Mouse (Mus musculus) cerebellum, adult 2 months (tissue): ENCODE results near the gene 2310022A10Rik. TPM values are rescaled to one million over a fixed set of nuclear protein-coding genes. Genes with fewer than 3 reads are reported as not detected.

Experiments
- DNase-seq, 2 experiments: peaks; one replicate each; pipeline ENCODE4 v3.0.0; 2021
- H3K27ac ChIP-seq: fragments of 200-500 bp; 2 replicates; pipeline ENCODE4 v1.5.1; 2012; ENCODE audit warnings: low read length, control low read depth, inconsistent platforms; ENCODE audit not compliant: insufficient read depth
- H3K27me3 ChIP-seq: fragments of 200-500 bp; 2 replicates; pipeline ENCODE4 v1.6.1; 2012; ENCODE audit warnings: inconsistent platforms, mild to moderate bottlenecking, low read length, moderate library complexity; ENCODE audit not compliant: control insufficient read depth, insufficient read depth
- H3K4me1 ChIP-seq: fragments of 200-500 bp; 2 replicates; pipeline ENCODE4 v1.6.1; 2011; ENCODE audit warnings: low read length; ENCODE audit not compliant: control insufficient read depth, insufficient read depth
- H3K4me3 ChIP-seq: fragments of 200-500 bp; replicated peaks from 2 replicates; pipeline ENCODE3; 2011; ENCODE audit warnings: mild to moderate bottlenecking, low read depth, low read length, control low read depth; ENCODE audit not compliant: insufficient read depth
- CTCF ChIP-seq: fragments of 200-500 bp; IDR thresholded peaks from 2 replicates; pipeline ENCODE4 v1.5.1; 2011; ENCODE audit warnings: low read depth, mild to moderate bottlenecking, control low read depth, low read length, moderate library complexity, borderline replicate concordance; ENCODE audit not compliant: insufficient read depth
- POLR2A ChIP-seq: fragments of 200-500 bp; IDR thresholded peaks from 2 replicates; pipeline ENCODE4 v1.6.1; 2011; ENCODE audit warnings: low read length, control low read depth, borderline replicate concordance; ENCODE audit not compliant: insufficient read depth
- WGBS: fragments of 180-500 bp; shearing (Covaris S2); methylation state at CpG from one replicate; pipeline ENCODE4 v1.1.7; 2018; 5-methylcytosine and 5-hydroxymethylcytosine counted together
- polyA plus RNA-seq: library from polyadenylated mRNA; depleted of rRNA; stranded (reverse); fragments of >200 nt; gene quantifications from 2 replicates; pipeline ENCODE4 v1.2.3, GENCODE M21; 2012

Gene 2310022A10Rik
- polyA plus RNA-seq, 1 experiment, result 46.2 TPM

GRCm38 (mm10) chr7:27520599-27520998, 32.4 kb upstream of the 2310022A10Rik start:
- no peak for TF ChIP-seq POLR2A
- no peak for TF ChIP-seq CTCF
- Histone ChIP-seq H3K4me3 (no peak overlapping the region), H3K27ac (no peak overlapping the region), H3K4me1 (no peaks in the 10 kb centered on the region), H3K27me3 (no peaks in the 10 kb centered on the region)
- DNase-seq, result no peak
- WGBS, result 23% methylated on average over 1 of the region's 1 CpGs

DNA sequence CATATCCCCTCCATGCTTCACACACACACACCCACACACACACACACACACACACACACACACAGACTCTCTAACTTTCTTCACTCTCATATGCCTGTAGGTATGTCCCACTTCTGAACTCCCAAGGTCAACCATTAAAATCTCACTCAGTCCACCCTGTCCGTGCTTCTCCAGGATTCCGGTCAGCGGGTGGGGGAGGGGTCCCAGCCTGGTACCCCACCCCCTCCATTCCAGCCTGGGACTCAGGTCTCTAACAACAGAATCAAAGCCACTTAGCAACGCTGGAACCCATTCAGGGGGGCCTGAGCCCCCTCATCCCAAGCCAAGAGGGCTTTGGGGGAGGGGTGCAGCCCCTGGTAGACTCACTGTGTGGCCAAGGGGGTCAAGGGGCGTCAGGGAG, 30.1 kb upstream of the 2310022A10Rik start, which contains the start of gene Hipk4:
Gene Hipk4, plus strand, starts transcription at position 301 of the 400 bp plus-strand sequence.
- TF ChIP-seq POLR2A, result no peak
- TF ChIP-seq CTCF, result no peak
- Histone ChIP-seq H3K27me3 (no peaks in the 10 kb centered on the region), H3K4me3 (no peak within 1 kb of the TSS), H3K4me1 (no peaks in the 10 kb centered on the region), H3K27ac (no peak within 1 kb of the TSS)
- 61% methylated on average over 5 of the region's 5 CpGs for WGBS
- no peak for DNase-seq

- TF ChIP-seq POLR2A (no peak), CTCF (no peak)
- Histone ChIP-seq H3K27ac (no peak overlapping the region), H3K27me3 (no peaks in the 10 kb centered on the region), H3K4me1 (no peaks in the 10 kb centered on the region), H3K4me3 (no peak overlapping the region)
- no peak for DNase-seq
- 95% methylated on average over 13 of the region's 13 CpGs for WGBS
Measured at GRCm38 (mm10) chr7:27523805-27524204, 29.2 kb upstream of the 2310022A10Rik start.

DNA sequence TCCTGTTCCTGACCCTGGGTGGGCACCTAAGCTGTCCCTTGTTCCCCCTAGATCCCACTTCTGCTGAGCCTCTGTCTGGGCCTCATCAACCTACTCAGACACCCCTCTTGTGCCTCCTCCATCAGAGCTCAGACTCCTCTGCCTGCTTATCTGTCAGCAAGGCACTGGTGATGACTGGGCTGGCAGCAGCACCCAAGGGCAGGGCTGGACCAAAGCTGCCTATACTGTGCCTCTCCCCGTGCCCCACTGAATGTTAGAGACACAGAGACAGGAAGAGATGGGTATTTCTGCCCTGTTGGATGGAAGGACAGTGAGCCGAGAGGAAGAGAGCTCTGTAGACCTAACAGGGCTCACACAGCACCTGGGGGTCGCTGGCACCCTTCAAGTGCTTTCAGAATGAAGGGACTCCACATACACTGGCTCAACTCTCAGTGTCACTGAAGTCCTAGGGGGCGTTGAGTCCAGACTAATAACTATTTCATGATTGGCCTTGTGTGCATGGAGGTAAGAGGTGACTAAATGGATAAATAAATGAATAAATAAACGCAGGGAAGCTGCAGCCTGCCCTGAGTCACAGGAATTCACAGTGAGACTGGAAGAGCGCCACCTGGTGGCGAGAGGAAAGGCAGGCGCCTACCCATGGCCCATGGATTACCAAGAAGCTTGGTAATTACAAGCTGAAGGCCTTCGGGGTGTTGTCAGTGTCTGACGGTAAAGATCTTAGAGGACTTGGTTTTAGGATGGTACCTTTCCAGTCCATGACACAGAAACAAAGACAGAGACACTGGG, 26.8 kb upstream of the 2310022A10Rik start:
- no peaks in the 10 kb centered on the region for H3K4me1 ChIP-seq
- 15% methylated on average over 10 of the region's 10 CpGs for WGBS
- no peak for TF ChIP-seq POLR2A
- TF ChIP-seq CTCF, result peak; percentile 94
- H3K27ac ChIP-seq, result no peak overlapping the region
- H3K27me3 ChIP-seq, result no peaks in the 10 kb centered on the region
- peak; percentile 76 to 79 for DNase-seq
- no peak overlapping the region for H3K4me3 ChIP-seq

GRCm38 (mm10) chr7:27529070-27529469, 24.0 kb upstream of the 2310022A10Rik start:
- Histone ChIP-seq H3K4me3 (no peak overlapping the region), H3K27ac (no peak overlapping the region), H3K27me3 (no peaks in the 10 kb centered on the region), H3K4me1 (no peaks in the 10 kb centered on the region)
- WGBS, result 61% methylated on average over 21 of the region's 21 CpGs
- TF ChIP-seq POLR2A (no peak), CTCF (no peak)
- no peak for DNase-seq

GRCm38 (mm10) chr7:27530937-27531336, 22.1 kb upstream of the 2310022A10Rik start:
- DNase-seq, result no peak
- Histone ChIP-seq H3K27me3 (no peaks in the 10 kb centered on the region), H3K4me3 (no peak overlapping the region), H3K27ac (no peak overlapping the region), H3K4me1 (no peaks in the 10 kb centered on the region)
- WGBS, result 78% methylated on average over 3 of the region's 3 CpGs
- 0 out of 2 replicates have a peak, but pooled peaks have one; percentile 2 for TF ChIP-seq CTCF
- TF ChIP-seq POLR2A, result no peak

DNA sequence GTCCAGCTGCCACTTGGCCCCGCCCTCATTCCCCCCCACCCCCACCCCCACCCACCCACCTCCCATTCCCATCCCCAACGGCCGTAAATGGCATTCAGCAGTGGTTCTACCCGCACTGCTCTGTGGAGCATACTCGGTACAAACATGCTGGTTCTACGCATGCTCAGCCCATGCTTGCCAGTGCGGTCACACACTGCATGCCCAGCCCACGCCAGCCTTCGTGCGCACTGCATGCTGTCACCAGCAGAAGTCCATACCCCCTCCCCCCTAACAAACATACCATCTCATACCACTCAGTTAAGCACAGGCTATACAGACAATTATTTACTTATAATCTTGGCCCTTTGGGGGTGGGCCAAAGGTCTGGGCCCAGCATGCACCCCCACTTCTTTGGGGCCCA, 21.3 kb upstream of the 2310022A10Rik start:
- no peak for DNase-seq
- whole genome bisulfite sequencing, result 84% methylated on average over 10 of the region's 10 CpGs
- TF ChIP-seq POLR2A (no peak), CTCF (no peak)

DNA sequence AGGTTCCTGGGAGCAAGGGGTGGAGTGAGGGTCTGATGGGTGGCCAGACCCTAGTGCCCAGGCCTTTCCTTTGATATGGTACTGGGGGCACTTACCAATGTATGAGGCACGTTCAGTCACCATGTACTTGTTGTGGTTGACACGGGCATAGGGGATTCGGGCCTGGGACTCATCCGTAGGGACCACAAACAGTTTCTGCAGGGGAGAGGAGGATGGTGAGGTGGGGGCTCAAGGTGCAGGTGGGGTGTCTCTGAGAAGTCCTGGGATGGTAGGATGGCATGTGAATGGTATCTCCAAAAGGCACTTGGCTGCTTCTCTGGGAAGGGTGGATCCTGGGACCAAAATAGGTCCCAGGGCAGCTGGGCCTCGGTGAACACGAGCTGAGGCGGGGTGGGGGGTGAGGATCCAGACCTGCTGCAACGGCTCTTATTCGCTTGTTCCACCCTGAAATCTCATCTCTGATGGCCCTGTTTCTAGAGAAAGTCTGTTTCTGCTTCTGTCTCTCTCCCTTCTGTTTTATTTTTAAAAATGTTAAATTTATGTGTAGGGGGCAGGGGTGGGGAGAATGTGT, 20.5 kb upstream of the 2310022A10Rik start:
- WGBS, result 75% methylated on average over 9 of the region's 9 CpGs
- TF ChIP-seq POLR2A (no peak), CTCF (no peak)
- no peak overlapping the region for H3K27ac ChIP-seq
- DNase-seq, result no peak
- H3K27me3 ChIP-seq, result no peaks in the 10 kb centered on the region
- no peaks in the 10 kb centered on the region for H3K4me1 ChIP-seq
- no peak overlapping the region for H3K4me3 ChIP-seq

More for the DNA sequence above, 21.3 kb upstream of the 2310022A10Rik start:
- H3K27ac ChIP-seq, result no peak overlapping the region
- no peak overlapping the region for H3K4me3 ChIP-seq
- no peaks in the 10 kb centered on the region for H3K27me3 ChIP-seq
- no peaks in the 10 kb centered on the region for H3K4me1 ChIP-seq
